Mouse (Mus musculus) Patski (cell line): ENCODE data around the gene Gosr2. TPM values are rescaled to one million over a fixed set of nuclear protein-coding genes. Genes with fewer than 3 reads are reported as not detected.

ENCODE experiments used
- ATAC-seq: fragments of 100-300 bp; one replicate; pipeline ENCODE4 v1.8.0; 2021
- CTCF ChIA-PET: fragments of 350-600 bp; sonication (Branson Sonifier 250); formaldehyde crosslinking; loops from one replicate; lab custom pipeline; 2022; ENCODE audit warnings: inconsistent platforms; lab: Charles Lee
- POLR2A ChIA-PET: fragments of 350-600 bp; sonication (Branson Sonifier 250); formaldehyde crosslinking; loops from one replicate; lab custom pipeline; 2022; ENCODE audit warnings: antibody characterized with exemption, inconsistent platforms; lab: Charles Lee
- DNase-seq: peaks from one replicate; pipeline ENCODE4 v3.0.0-alpha.2; 2011; ENCODE audit warnings: low read depth, low spot score
- H3K27me3 ChIP-seq: fragments of 371-371 bp; one replicate; pipeline ENCODE4 v1.5.1; 2021
- CTCF ChIP-seq: fragments of 100-300 bp; IDR thresholded peaks from one replicate; pipeline ENCODE4 v1.5.1; 2021
- in situ Hi-C: fragments of 300-500 bp; cut with MboI; formaldehyde crosslinking; loops from 3 replicates; pipeline ENCODE4 v1.11.1; 2018; ENCODE audit warnings: low pct_unique_long_range_greater_than_20kb, mixed read lengths
- polyA plus RNA-seq: library from polyadenylated mRNA; unstranded; gene quantifications from one replicate; pipeline ENCODE4 v1.2.3, GENCODE M21; 2021

Gosr2 gene
- polyA plus RNA-seq, 1 experiment from 2014 or later: 82.3 TPM

DNA sequence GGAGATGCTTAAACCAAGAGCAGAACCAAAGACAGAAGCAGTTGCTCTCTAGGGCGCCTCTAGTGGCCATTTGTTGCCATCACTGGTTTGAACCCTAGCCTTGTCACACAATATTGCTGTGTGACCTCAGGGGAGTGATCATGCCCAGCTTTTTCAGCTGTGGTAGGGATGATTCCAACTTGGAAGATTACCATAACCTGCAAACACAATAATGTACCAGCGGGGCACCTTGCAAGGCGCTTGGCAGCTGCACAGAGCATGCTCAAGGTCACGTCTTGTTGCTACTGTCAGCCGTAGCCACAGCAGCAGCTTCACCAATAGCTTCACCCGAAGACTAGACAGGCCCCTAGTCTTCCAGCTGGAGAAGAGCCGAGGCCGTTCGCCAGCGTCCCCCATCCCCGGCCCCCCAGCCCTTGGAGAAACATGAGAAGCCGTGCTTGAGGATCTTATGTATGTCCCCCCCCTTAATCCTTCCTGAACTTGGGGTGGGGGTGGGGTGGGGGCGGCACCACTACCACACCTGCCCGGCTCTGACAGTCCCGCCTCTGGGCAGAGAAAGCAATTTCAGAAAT, 23.9 kb upstream of the Gosr2 start:
- CTCF ChIA-PET: interaction anchor here (1.0 to 1.5 kb wide), 2 partner anchors 41 to 64 kb away, joined by 3 read pairs; no protein-coding TSS in a partner anchor
- POLR2A ChIA-PET: interaction anchor here (1.3 kb wide), 1 partner anchor 21 kb away, joined by 3 read pairs; no protein-coding TSS in a partner anchor
- peaks cover 9% of the 10 kb centered on the region for H3K27me3 ChIP-seq
- ATAC-seq (no peak), DNase-seq (no peak)
- in situ Hi-C loops: no loop called here
- TF ChIP-seq CTCF: no peak

DNA sequence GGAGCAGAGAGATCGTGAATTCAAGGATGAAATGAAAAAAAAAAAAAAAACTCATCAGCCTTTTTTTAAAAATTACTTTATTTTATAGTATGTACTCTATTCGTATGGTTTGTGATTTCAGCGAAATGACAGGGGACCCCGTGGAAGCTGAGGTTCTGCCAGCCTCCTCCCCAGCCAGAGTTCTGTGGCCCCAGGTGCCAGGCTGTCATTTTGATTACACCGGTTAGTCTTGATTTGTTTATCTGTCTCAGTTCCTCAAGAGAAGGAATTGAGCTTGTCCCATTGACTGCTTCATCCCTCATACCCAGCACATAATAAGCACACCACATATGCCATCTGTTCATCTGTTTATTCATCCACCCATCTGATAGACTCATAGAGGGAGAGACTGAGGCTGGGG, 21.7 kb upstream of the Gosr2 start:
- peaks cover 13% of the 10 kb centered on the region for H3K27me3 ChIP-seq
- no peak for TF ChIP-seq CTCF
- ChIA-PET POLR2A (no interaction called here), CTCF (no interaction called here)
- no peak for DNase-seq
- in situ Hi-C loops: no loop called here
- no peak for ATAC-seq

DNA sequence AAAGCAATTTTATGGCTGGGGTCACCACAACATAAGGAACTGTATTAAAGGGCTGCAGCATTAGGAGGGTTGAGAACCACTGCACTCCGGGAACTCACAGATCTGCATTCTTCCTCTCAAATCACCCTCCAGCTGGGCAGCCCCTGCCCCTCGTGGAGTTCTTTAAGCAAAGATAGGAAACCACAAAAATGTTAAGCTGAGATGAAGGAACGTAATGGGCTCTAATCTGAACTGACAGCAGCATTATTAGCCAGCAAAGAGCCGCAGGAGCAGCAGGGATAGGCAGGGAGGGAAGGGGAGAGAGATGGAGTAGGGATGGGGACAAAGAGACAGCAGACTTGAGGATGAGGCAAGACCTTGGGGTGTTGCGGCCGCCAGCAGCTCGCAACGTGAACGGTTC, 19.3 kb upstream of the Gosr2 start:
- POLR2A ChIA-PET: no interaction called here
- in situ Hi-C loops: no loop called here
- CTCF ChIA-PET: no interaction called here
- TF ChIP-seq CTCF: no peak
- DNase-seq (no peak), ATAC-seq (no peak)
- peaks cover 11% of the 10 kb centered on the region for H3K27me3 ChIP-seq

GRCm38 (mm10) chr11:103714074-103714473, 16.4 kb upstream of the Gosr2 start:
- CTCF ChIA-PET: no interaction called here
- TF ChIP-seq CTCF: no peak
- POLR2A ChIA-PET: no interaction called here
- in situ Hi-C loops: no loop called here
- ATAC-seq: no peak
- peaks cover 15% of the 10 kb centered on the region for H3K27me3 ChIP-seq
- DNase-seq: no peak

DNA sequence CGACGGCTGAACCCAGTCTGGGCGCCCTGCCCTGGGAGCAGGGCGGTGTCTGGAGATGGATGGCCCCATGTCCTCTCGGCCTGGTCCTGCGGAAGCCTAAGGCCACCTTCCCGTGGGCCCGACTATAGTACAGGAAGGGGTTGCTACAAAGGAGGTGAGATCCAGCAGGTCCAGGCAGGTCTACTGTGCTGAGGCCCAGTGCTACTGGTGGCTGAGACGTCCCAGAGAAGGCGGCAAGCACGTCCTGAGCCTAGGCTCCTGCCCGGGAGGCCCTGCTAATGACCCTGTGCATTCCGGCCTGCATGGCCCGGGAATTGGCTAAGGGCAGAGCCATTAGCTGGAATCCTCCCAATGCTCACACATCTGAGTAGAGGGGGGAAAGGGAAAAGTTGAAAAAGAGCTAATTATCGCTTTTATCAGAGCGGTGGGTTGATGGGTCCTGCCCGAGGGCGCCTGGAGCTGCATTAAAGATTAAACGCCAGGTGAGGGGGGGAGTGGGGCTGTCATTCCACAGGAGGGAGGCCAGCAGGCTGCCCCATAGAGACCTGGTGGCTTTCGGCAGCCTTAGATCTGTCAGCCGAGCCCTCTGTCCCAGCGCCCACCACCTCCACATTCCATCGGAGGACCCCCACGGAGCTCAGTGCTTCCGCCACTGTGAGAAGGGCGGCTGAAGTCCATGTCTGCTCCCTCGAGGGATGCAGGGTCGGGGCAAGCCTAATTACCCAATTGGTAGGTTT, 14.3 kb upstream of the Gosr2 start:
- in situ Hi-C loops: no loop called here
- CTCF ChIA-PET: no interaction called here
- no peak for TF ChIP-seq CTCF
- no peak for ATAC-seq
- POLR2A ChIA-PET: no interaction called here
- no peak for DNase-seq
- H3K27me3 ChIP-seq: peaks cover 12% of the 10 kb centered on the region

- in situ Hi-C loops: no loop called here
- peaks cover 16% of the 10 kb centered on the region for H3K27me3 ChIP-seq
- no peak for TF ChIP-seq CTCF
- CTCF ChIA-PET: no interaction called here
- DNase-seq: no peak
- POLR2A ChIA-PET: no interaction called here
- ATAC-seq: no peak
Observed at GRCm38 (mm10) chr11:103709982-103710381, 12.3 kb upstream of the Gosr2 start.

GRCm38 (mm10) chr11:103707005-103707404, 9.3 kb upstream of the Gosr2 start:
- peaks cover 16% of the 10 kb centered on the region for H3K27me3 ChIP-seq
- ChIA-PET POLR2A (no interaction called here), CTCF (no interaction called here)
- no peak for TF ChIP-seq CTCF
- no peak for ATAC-seq
- no peak for DNase-seq
- in situ Hi-C loops: no loop called here

- DNase-seq: no peak
- TF ChIP-seq CTCF: no peak
- ChIA-PET CTCF (interaction anchor here (0.9 to 1.2 kb wide), 2 partner anchors 24 to 53 kb away, joined by 3 to 4 read pairs; no protein-coding TSS in a partner anchor), POLR2A (interaction anchor here (0.7 kb wide), 1 partner anchor 60 kb away, joined by 3 read pairs; no protein-coding TSS in a partner anchor)
- in situ Hi-C loops: loop anchor here (10.0 kb wide), 1 partner anchor 433 kb away; the partner anchor contains the start of gene Map3k14
- no peaks in the 10 kb centered on the region for H3K27me3 ChIP-seq
- no peak for ATAC-seq
Observed at GRCm38 (mm10) chr11:103698226-103698625, 528 bp upstream of the Gosr2 start.

GRCm38 (mm10) chr11:103696851-103697564, 690 bp downstream of the Gosr2 start:
- in situ Hi-C loops: loop anchor here (10.0 kb wide), 1 partner anchor 432 kb away; the partner anchor contains the start of gene Map3k14
- POLR2A ChIA-PET: interaction anchor here (0.6 kb wide), 1 partner anchor 1419 kb away, joined by 3 read pairs; no protein-coding TSS in a partner anchor
- ATAC-seq (peak; percentile 49), DNase-seq (no peak)
- H3K27me3 ChIP-seq: no peaks in the 10 kb centered on the region
- no peak for TF ChIP-seq CTCF
- CTCF ChIA-PET: interaction anchor here (1.2 to 1.4 kb wide), 3 partner anchors 11 to 57 kb away, joined by 3 read pairs; no protein-coding TSS in a partner anchor

GRCm38 (mm10) chr11:103693241-103693640, 4.5 kb downstream of the Gosr2 start:
- DNase-seq (no peak), ATAC-seq (no peak)
- no peak for TF ChIP-seq CTCF
- in situ Hi-C loops: loop anchor here (10.0 kb wide), 1 partner anchor 428 kb away; the partner anchor contains the start of gene Map3k14
- ChIA-PET CTCF (interaction anchor here (1.0 kb wide), 1 partner anchor 18 kb away, joined by 3 read pairs; no protein-coding TSS in a partner anchor), POLR2A (no interaction called here)
- H3K27me3 ChIP-seq: no peaks in the 10 kb centered on the region
